Mouse (Mus musculus) left cerebral cortex, postnatal 10 days (tissue): ENCODE results near the gene Orc5. TPM values are rescaled to one million over a fixed set of nuclear protein-coding genes. Genes with fewer than 3 reads are reported as not detected.

Source experiments
- DNase-seq, 2 experiments: peaks; one replicate each; pipeline ENCODE4 v3.0.0; 2021 to 2022; ENCODE audit warnings: low spot score in 2 of 2, mixed read lengths in 1 of 2; ENCODE audit errors: extremely low spot score in 1 of 2
- intact Hi-C: fragments of 180-260 bp; cut with DNase I; formaldehyde crosslinking; loops from one replicate; pipeline ENCODE4 v1.15.1; 2025
- total RNA-seq, 2 experiments: library from RNA; stranded (reverse); gene quantifications; 2 replicates each; pipeline ENCODE4 v1.2.3; 2021

The Orc5 gene
- total RNA-seq, 2 experiments from 2014 or later, result 23.1 TPM

DNA sequence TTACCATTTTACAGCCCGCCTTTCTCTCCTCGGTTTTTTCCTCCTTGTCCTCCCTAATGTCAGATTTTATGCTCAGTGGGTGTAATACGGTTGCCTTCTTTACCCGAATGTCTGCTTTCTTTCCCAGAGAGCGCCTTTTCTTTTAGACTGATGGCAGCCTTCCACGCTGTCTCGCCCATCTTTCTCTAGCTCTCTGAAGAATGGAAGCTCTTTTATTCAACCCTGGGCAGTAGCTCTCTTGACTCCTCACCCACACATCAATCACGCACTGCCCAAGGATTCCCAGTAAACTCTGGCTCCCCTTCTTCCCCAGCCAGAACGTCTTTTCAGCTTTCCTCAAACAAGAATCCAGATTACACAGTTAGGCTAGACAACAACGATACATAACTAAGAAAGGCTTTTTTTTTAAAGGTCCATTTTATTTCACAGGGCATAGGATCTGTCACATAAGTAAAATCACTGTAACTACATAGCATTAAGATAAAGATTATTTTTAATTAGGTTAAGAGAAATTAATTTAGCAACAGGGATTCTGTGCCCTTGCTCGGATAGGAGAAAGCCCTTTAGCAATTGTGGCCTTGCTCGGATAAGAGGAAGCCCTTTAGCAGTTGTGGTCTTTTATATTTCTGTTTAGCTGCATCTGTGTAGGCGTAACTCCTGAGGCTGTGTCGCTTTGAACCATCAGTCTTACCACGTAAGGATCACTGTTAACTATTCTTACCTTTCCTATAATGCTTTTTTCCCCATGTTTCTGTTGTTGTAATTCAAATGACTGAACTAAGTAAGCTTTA lies 97.2 kb downstream of the Orc5 start:
- intact Hi-C loops, result no loop called here
- DNase-seq, result no peak

DNA sequence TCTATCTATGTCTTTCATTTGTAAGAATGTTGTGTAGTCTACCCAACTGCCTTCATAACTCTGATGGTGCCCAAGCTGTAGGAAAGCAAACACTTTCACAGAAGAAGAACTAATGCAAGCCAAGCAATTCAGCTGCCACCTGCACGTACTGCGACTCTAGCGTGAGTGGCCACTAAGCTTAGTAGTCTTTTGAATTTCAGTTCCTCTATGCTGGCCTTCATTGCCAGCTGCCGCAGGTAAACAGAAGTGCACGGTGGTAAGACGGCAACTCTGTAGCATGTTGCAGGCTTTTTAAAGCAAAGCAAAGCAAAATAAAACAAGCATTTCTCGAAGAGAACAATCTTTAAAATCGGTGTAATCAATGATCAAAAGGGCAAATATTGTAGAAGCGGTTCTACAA lies 97.8 kb downstream of the Orc5 start:
- no peak for DNase-seq
- intact Hi-C loops, result no loop called here

DNA sequence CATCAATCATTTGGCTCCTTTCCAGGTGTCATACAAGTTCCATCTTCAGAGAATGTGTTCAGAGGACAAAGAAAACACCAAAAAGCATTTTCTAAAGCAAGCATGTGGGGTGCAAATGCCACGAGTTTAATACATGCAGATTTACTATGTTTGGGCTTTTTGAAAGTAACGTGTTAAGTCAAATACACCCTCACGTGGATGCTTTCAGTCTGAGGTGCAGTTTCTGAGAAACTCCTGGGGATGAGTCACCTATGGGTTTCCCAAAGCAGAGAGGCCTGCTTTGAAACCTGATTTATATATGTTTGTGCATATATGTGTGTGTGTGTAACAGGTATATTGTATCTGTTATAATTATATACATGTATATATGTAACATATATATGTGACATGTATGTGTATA lies 98.5 kb downstream of the Orc5 start:
- DNase-seq, result no peak
- intact Hi-C loops, result no loop called here

DNA sequence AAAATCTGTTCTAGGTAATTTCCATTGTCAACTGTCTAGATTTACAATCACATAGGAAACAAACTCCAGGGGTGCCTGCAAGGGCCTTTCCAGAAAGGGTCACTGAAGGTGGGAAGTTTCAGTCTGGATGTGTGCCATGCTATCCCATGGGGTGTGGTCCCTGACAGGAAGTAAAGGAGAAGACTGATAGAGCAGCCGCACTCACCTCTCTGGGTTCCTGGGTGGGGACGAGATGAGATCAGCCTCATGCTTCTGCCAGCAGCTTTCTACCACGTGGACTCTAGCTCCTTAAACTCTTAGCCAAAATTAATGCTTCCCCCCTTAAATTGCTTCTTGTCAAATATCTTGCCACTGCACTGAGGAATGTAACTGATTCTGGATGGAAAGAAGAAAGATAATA lies 100.7 kb downstream of the Orc5 start:
- no peak for DNase-seq
- intact Hi-C loops, result no loop called here

Other genes starting within 250 kb of the Orc5 start
- gene Reln, start 205.7 kb downstream of the Orc5 start, total RNA-seq, result 100 to 1,000 TPM; 144 to 145 TPM
- gene Lhfpl3, start 195.6 kb upstream of the Orc5 start, total RNA-seq, result 10 to 100 TPM; 28.1 to 33.9 TPM